Mouse (Mus musculus): ENCODE results near the gene Gal3st4. TPM values are rescaled to one million over a fixed set of nuclear protein-coding genes. Genes with fewer than 3 reads are reported as not detected.

The Gal3st4 gene
- polyA plus RNA-seq, 1 experiment from 2014 or later: 3.3 TPM

DNA sequence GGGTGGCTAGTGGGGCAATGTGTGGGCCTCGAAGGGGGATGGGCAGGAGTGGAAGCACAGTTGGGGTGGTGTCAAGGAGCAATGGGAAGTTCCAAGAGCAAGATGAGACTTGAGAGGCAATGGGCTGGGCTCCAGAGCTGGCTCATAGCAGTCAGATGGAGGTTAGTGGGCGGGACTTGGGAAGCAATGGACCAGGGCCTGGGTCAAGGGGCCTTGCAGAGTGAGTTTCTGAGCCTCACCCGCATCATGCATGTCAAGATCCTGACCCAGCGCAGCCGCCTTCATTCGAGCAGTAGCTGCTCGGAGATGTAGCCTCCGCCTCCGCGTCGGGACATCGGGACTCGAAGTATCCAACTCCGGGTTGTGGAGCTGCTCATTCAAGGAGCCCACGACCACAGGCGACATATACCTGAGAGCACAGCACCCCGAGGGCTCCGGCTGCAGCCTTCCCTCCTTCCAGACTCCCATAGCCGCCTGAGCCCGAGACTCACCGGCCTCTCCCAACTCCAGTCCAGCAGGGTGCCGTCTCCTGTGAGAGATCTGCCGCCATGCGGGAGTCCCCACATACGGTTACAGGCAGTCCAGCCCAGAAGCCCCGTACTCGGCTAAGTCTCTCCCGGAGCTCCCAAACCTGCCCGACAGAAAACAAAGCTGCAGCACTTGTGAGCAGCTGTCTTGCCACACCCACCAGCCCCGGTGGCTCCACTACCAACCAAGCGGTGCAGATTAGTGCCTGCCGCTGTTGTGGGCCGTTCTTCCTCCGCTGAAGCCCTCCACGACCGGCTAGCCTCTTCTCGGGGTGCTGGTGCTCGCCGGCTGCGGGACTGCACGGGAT lies 2.8 kb upstream of the Gal3st4 start:
- Histone ChIP-seq H3K9ac (peak overlapping the region; percentile 81), H3K4me3 (peak overlapping the region; percentile 45), H3K36me3 (peaks cover 41% of the 10 kb centered on the region), H3K4me2 (peak overlapping the region; percentile 82), H3K9me3 (no peaks in the 10 kb centered on the region), H3K27me3 (no peaks in the 10 kb centered on the region), H3K4me1 (replicated peaks) (peaks cover 81% of the 10 kb centered on the region), H3K27ac (peak overlapping the region; percentile 64)
- ATAC-seq (ENCODE audit: low FRiP score): no peak
- WGBS: 12% methylated on average over 41 of the region's 41 CpGs

DNA sequence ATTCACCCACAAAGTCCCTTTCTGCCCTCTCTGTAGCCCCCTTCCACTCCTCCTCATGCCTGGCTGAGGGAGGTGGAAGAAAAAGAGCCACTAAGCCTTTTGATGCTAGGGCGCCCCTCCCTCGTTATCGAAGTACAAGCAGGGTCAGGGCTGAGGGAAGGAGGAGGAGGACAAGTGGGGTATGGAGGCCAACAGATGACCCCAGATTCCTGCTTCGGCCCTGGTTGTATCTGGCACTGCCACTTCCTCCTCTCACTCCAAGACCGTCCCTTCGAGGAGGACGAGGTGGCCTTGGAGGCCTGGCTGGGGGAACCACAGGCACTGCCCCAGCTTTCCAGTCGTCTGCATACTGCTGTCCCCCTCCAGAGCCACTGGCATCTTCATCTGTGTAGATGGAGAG lies 1.5 kb upstream of the Gal3st4 start:
- H3K9ac ChIP-seq: peak overlapping the region; percentile 46; the same call in 1 of the 2 replicates
- H3K4me1 ChIP-seq (replicated peaks): peaks cover 81% of the 10 kb centered on the region
- no peak overlapping the region for H3K4me3 ChIP-seq
- peaks cover 41% of the 10 kb centered on the region for H3K36me3 ChIP-seq
- H3K9me3 ChIP-seq: no peaks in the 10 kb centered on the region
- ATAC-seq (ENCODE audit: low FRiP score): no peak
- 43% methylated on average over 8 of the region's 8 CpGs for WGBS
- 0 out of 2 replicates have a peak overlapping the region, but pooled peaks have one; percentile 6 for H3K4me2 ChIP-seq
- H3K27me3 ChIP-seq: no peaks in the 10 kb centered on the region
- H3K27ac ChIP-seq: no peak overlapping the region; the same call in 1 of the 2 replicates

DNA sequence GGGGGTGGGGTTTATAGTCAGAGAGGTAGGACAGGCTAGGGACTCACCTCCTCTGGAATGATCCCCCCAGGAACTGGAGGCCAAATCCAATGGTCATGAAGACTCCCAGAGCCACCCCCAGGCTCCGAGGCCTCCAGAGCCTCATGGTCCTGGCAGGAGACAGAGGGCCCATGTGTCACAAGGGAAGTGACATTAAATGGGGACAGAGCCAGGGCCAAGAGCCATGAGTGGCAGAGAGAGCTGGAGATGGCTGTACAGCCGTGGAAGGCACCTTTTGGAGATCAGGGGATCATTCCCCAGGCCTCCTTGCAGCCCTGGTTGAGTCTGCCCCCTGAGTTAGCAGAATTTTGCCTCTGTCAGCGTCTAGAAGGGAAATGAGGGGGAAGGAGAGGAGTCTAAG lies 1.4 kb downstream of the Gal3st4 start:
- peaks cover 51% of the 10 kb centered on the region for H3K4me1 ChIP-seq (replicated peaks)
- H3K4me3 ChIP-seq: no peak overlapping the region
- ATAC-seq (ENCODE audit: low FRiP score): no peak
- no peaks in the 10 kb centered on the region for H3K27me3 ChIP-seq
- no peaks in the 10 kb centered on the region for H3K9me3 ChIP-seq
- H3K36me3 ChIP-seq: peaks cover 32% of the 10 kb centered on the region
- peak overlapping the region; percentile 51; the same call in 1 of the 2 replicates for H3K9ac ChIP-seq
- peak overlapping the region; percentile 34; the same call in 1 of the 2 replicates for H3K4me2 ChIP-seq
- WGBS: 57% methylated on average over 3 of the region's 3 CpGs
- no peak overlapping the region for H3K27ac ChIP-seq

DNA sequence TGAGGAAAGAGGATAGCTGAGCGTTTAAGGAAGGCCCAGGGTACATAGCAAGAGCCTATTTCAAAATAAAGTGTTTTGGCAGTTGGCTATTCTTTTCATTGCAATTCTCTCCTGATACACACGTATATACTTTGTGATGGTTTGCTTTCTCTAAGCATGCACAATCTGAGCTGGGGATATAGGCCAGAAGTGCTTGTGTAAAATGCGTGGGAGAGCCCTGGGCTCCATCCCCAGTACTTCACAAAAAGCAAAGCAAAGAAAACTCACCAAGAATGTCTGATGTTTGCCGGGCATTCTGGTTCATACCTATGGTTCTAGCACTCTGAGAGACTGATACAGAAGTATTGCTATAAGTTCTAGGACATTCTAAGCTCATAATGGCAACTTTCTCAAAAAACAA lies 3.7 kb downstream of the Gal3st4 start:
- Histone ChIP-seq H3K4me3 (no peak overlapping the region), H3K36me3 (peaks cover 21% of the 10 kb centered on the region), H3K9ac (no peak overlapping the region), H3K9me3 (no peaks in the 10 kb centered on the region), H3K27me3 (no peaks in the 10 kb centered on the region), H3K27ac (no peak overlapping the region), H3K4me2 (no peak overlapping the region), H3K4me1 (replicated peaks) (peaks cover 41% of the 10 kb centered on the region)
- WGBS: 86% methylated on average over 4 of the region's 4 CpGs
- ATAC-seq (ENCODE audit: low FRiP score): no peak

DNA sequence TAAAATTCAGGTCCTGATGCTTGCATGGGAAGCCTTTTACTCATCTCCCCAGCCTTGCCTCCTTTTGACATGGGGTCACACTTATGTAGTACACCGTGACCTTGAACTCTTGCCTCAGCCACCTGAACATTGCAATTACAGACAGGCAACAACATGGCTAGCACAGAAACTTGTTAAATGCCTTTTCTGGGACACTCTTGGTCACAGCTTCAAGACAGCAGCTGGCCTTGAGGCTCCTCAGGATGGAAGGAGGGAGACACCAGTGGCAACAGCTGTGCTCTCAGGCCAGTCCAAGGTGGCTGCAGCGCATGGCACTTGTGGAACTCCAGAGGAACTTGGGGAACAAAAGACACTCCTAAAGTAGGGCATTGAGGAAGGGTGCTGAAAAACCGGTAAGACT lies 5.5 kb downstream of the Gal3st4 start:
- Histone ChIP-seq H3K4me2 (no peak overlapping the region), H3K4me1 (replicated peaks) (peaks cover 36% of the 10 kb centered on the region), H3K4me3 (no peak overlapping the region), H3K9me3 (no peaks in the 10 kb centered on the region), H3K36me3 (peaks cover 24% of the 10 kb centered on the region), H3K27me3 (no peaks in the 10 kb centered on the region), H3K27ac (no peak overlapping the region), H3K9ac (no peak overlapping the region)
- WGBS: 87% methylated on average over 3 of the region's 3 CpGs
- no peak for ATAC-seq (ENCODE audit: low FRiP score)

DNA sequence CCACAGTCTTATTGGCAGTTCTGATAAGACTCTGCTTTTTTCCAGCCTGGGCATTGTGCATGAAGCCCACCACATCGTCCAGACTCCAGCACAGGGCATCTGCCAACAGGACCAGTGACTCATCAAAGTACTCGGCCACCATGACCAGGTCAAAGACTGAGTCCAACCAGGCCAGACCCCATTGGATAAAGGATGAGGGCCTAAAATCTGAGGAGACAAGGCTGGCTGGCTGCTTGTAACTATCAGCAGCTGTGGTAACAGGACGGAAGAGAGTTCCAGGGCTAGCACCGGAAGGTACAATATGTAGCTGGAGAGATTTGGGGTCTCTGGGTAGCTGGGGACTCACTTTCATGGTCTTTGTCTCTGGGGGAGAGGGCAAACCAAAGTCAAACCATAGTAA lies 6.9 kb downstream of the Gal3st4 start:
- Histone ChIP-seq H3K9me3 (no peaks in the 10 kb centered on the region), H3K27me3 (no peaks in the 10 kb centered on the region), H3K4me1 (replicated peaks) (peaks cover 29% of the 10 kb centered on the region), H3K4me3 (no peak overlapping the region), H3K27ac (no peak overlapping the region), H3K4me2 (no peak overlapping the region), H3K36me3 (peaks cover 38% of the 10 kb centered on the region), H3K9ac (no peak overlapping the region)
- ATAC-seq (ENCODE audit: low FRiP score): no peak
- 98% methylated on average over 4 of the region's 4 CpGs for WGBS

DNA sequence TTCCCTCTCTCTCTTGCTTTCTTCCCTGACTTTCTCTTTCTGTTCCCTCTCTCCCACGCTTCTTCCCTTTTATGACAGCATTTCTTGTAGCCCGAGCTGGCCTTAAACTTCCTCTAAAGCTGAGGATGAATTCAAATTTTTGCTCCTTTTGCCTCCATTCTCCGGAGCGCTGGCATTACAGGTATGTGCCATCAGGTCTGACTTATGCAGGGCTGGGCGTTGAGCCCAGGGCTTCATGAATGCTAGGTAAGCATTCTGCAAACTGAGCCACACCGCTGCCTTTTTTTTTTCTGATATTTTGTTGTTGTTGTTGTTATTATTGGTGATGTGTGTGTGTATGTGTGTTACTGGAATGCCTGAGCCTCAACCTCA lies 8.4 kb downstream of the Gal3st4 start:
- no peaks in the 10 kb centered on the region for H3K9me3 ChIP-seq
- H3K4me2 ChIP-seq: peak overlapping the region; percentile 96
- peaks cover 53% of the 10 kb centered on the region for H3K36me3 ChIP-seq
- H3K27me3 ChIP-seq: no peaks in the 10 kb centered on the region
- peak overlapping the region; percentile 98 for H3K9ac ChIP-seq
- peak overlapping the region; percentile 92 for H3K4me3 ChIP-seq
- WGBS: 12% methylated on average over 6 of the region's 6 CpGs
- no peak for ATAC-seq (ENCODE audit: low FRiP score)
- H3K27ac ChIP-seq: peak overlapping the region; percentile 74; the same call in 1 of the 2 replicates
- peaks cover 38% of the 10 kb centered on the region for H3K4me1 ChIP-seq (replicated peaks)

DNA sequence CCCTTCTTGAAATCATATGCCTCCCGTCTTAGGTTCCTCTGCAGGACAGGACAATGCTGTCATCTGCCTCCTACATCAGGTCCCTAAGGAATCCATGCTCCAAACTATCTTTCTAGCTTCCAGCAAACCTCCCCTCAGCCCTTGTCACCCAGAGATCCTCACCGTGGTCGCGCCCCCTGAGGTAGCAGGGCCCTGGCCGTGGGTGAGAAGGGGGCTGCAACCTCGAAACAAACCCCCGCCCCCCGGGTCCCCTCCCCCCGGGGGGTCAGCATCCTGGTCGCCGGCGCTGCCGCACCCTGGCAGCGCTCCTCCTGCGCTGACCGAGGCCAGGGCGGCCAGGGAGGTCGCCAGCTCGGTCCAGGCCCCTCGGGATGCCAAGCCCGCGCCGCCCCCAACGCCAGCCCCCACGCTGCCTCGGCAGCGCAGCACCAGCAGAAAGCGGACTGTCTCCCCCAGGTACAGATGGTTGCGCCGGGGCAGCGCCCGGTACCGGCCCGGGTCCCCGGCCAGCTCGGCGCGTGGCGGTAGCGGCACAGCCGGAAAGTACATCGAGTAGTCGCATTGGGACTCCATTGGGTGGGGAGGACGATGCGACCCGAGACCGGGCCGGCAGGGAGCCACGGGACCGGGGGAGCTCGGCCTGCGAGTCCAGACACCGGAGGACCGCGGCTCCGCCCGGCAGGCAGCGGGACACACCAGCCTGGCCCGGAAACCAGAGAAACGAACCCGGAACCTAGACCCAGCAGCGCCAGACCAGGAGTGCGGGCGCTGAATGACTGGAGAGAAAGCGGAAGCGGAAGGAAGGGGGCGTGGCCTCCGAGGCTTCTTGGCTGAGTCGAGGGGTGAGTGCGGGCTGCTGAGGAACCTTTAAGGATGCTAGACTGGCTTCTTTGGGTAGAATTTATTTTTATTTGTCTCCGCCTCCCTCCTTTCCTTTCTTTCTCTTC lies 9.1 kb downstream of the Gal3st4 start, which contains the start of gene BC037034:
Gene BC037034 (minus strand): TSS at position 774 of the 947 bp plus-strand sequence.
- ATAC-seq (ENCODE audit: low FRiP score): peak; percentile 92
- peaks cover 60% of the 10 kb centered on the region for H3K36me3 ChIP-seq
- no peaks in the 10 kb centered on the region for H3K9me3 ChIP-seq
- no peaks in the 10 kb centered on the region for H3K27me3 ChIP-seq
- peak within 1 kb of the TSS; percentile 96 for H3K4me2 ChIP-seq
- H3K9ac ChIP-seq: peak within 1 kb of the TSS; percentile 98
- peaks cover 38% of the 10 kb centered on the region for H3K4me1 ChIP-seq (replicated peaks)
- peak within 1 kb of the TSS; percentile 92 for H3K4me3 ChIP-seq
- 1% methylated on average over 71 of the region's 71 CpGs for WGBS
- H3K27ac ChIP-seq: peak within 1 kb of the TSS; percentile 82

DNA sequence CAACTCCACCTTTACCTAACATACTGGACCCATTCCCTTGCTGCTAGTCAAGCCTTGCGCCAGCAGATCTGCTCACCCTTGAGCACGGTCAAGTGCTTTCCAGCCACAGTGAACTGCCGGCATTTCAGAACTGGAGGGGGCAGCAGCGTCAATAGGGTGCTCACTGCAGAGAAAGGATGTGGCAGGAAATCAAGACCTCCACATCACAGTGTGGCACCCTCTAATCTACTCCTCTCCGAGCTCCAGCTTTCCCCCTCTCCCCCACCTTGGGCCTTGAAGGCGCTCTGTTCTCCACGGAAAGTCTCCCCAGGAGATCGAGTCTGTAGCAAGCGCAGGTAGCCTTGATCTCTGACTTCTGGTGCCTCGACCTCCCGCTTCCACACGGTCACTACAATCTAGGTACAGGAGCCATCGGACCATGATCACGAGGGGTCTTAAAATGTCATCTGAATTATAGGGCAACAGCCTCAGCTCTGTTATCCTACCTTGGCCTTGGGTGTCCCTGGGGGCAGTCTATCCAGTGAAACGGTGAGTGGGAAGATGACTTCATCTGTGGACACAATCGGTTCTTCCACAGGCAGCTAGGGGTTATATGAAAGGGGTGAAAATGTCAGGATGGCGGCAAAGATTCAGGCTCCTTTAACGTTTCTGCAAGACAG lies 9.9 kb downstream of the Gal3st4 start:
- peaks cover 68% of the 10 kb centered on the region for H3K36me3 ChIP-seq
- H3K27me3 ChIP-seq: no peaks in the 10 kb centered on the region
- WGBS: 65% methylated on average over 18 of the region's 18 CpGs
- peaks cover 38% of the 10 kb centered on the region for H3K4me1 ChIP-seq (replicated peaks)
- H3K27ac ChIP-seq: 0 out of 2 replicates have a peak overlapping the region, but pooled peaks have one; percentile 23
- 0 out of 2 replicates have a peak, but pooled peaks have one; percentile 4 for ATAC-seq (ENCODE audit: low FRiP score)
- peak overlapping the region; percentile 96 for H3K4me2 ChIP-seq
- no peaks in the 10 kb centered on the region for H3K9me3 ChIP-seq
- peak overlapping the region; percentile 92 for H3K4me3 ChIP-seq
- H3K9ac ChIP-seq: peak overlapping the region; percentile 98

DNA sequence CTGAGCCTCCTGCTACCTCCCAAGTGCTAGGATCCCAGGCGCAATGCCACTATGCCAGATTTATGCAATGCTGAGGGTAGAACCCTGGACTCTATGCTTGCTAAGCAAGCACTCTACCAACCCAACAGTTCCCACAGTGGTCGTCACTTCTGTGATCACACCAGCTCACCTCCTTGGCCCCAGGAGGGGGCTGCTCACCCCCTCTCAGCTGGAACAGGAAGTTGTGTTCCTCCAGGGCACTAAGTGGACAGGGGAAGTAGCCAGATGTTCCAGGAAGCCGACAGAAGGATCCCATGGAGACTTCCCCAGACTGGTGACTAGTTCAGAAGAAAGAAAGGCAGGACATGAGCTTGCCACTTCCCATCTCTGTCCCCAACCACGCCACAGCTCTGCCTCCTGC lies 10.6 kb downstream of the Gal3st4 start:
- no peak overlapping the region for H3K27ac ChIP-seq
- ATAC-seq (ENCODE audit: low FRiP score): no peak
- 0 out of 2 replicates have a peak overlapping the region, but pooled peaks have one; percentile 92 for H3K4me3 ChIP-seq
- H3K9me3 ChIP-seq: no peaks in the 10 kb centered on the region
- 77% methylated on average over 4 of the region's 4 CpGs for WGBS
- peaks cover 64% of the 10 kb centered on the region for H3K36me3 ChIP-seq
- H3K27me3 ChIP-seq: no peaks in the 10 kb centered on the region
- H3K4me2 ChIP-seq: peak overlapping the region; percentile 96
- H3K9ac ChIP-seq: peak overlapping the region; percentile 98; the same call in 1 of the 2 replicates
- peaks cover 38% of the 10 kb centered on the region for H3K4me1 ChIP-seq (replicated peaks)

DNA sequence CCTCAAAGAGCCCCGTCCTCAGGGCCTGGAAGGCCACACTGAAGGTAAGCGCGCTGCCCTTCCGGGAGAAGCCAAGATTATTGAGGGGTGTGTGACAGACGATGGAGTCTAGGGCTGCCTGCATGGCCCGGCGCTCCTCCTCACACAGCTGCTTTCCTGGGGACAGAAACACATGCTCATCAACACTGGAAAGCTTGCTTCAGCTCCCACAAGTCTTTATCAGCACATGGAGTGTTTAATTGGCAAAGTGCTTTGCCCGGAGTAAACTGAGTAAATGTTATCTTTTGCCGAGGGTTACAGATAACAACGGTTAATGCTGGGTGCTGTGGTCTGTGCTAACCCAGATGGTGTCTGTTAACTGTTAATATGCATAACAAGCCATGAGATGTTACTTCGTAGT lies 11.8 kb downstream of the Gal3st4 start:
- no peak overlapping the region for H3K27ac ChIP-seq
- H3K36me3 ChIP-seq: peaks cover 54% of the 10 kb centered on the region
- WGBS: 96% methylated on average over 11 of the region's 11 CpGs
- no peak overlapping the region for H3K4me3 ChIP-seq
- ATAC-seq (ENCODE audit: low FRiP score): no peak
- no peaks in the 10 kb centered on the region for H3K27me3 ChIP-seq
- H3K4me2 ChIP-seq: no peak overlapping the region
- H3K4me1 ChIP-seq (replicated peaks): peaks cover 48% of the 10 kb centered on the region
- H3K9ac ChIP-seq: peak overlapping the region; percentile 39; the same call in 1 of the 2 replicates
- no peaks in the 10 kb centered on the region for H3K9me3 ChIP-seq
